Mouse (Mus musculus) ES-E14 (cell line): ENCODE data around the gene Wfdc13. TPM values are rescaled to one million over a fixed set of nuclear protein-coding genes. Genes with fewer than 3 reads are reported as not detected.
"Not testable (repeated sequence)": the region's sequence is repeated elsewhere in the genome, so short reads cannot be mapped to it uniquely, and the experiment has no call there.

ENCODE experiments used
- DNase-seq: peaks from one replicate; pipeline ENCODE4 v3.0.0-alpha.2; 2013; ENCODE audit warnings: low read depth, low spot score
- H3K27ac ChIP-seq: 2 replicates; pipeline ENCODE4 v1.5.1; 2012; ENCODE audit warnings: low read depth, mild to moderate bottlenecking, low read length, moderate library complexity, mixed read lengths; ENCODE audit not compliant: poor library complexity, insufficient read depth, severe bottlenecking
- H3K36me3 ChIP-seq: 2 replicates; pipeline ENCODE4 v1.6.1; 2012; ENCODE audit warnings: mild to moderate bottlenecking, low read length, moderate library complexity, mixed read lengths; ENCODE audit not compliant: control insufficient read depth, poor library complexity, insufficient read depth, severe bottlenecking
- H3K4me1 ChIP-seq, 2 experiments: fragments of 150-350 bp in 1 of 2; sonication (generic) in 1 of 2; 2 replicates each; pipeline ENCODE4 v1.6.1; 2012; ENCODE audit warnings: low read length in 2 of 2, mild to moderate bottlenecking in 1 of 2, mixed read lengths in 1 of 2; ENCODE audit not compliant: control insufficient read depth in 2 of 2, insufficient read depth in 2 of 2, poor library complexity in 1 of 2
- H3K4me3 ChIP-seq, 2 experiments: fragments of 150-350 bp in 1 of 2; sonication (generic) in 1 of 2; 2 replicates each; pipeline ENCODE4 v1.5.1; 2012; ENCODE audit warnings: low read length in 2 of 2, low read depth in 1 of 2, mild to moderate bottlenecking in 1 of 2, mixed read lengths in 1 of 2; ENCODE audit not compliant: insufficient read depth in 1 of 2, poor library complexity in 1 of 2, severe bottlenecking in 1 of 2
- H3K9ac ChIP-seq: 2 replicates; pipeline ENCODE4 v1.6.1; 2012; ENCODE audit warnings: low read depth, mild to moderate bottlenecking, low read length, mixed read lengths; ENCODE audit not compliant: poor library complexity, insufficient read depth, severe bottlenecking
- H3K9me3 ChIP-seq: fragments of 150-350 bp; sonication (generic); 2 replicates; pipeline ENCODE4 v1.6.1; 2012; ENCODE audit warnings: low read depth, mild to moderate bottlenecking, low read length; ENCODE audit not compliant: control insufficient read depth, insufficient read depth
- CHD2 ChIP-seq: IDR thresholded peaks from 2 replicates; pipeline ENCODE4 v1.6.1; 2014; ENCODE audit warnings: mild to moderate bottlenecking, low read depth, low read length, inconsistent platforms
- HCFC1 ChIP-seq: IDR thresholded peaks from 2 replicates; pipeline ENCODE4 v1.6.1; 2012; ENCODE audit warnings: low read length, inconsistent platforms, borderline replicate concordance; ENCODE audit not compliant: insufficient read depth
- MAFK ChIP-seq: IDR thresholded peaks from 2 replicates; pipeline ENCODE4 v1.6.1; 2014; ENCODE audit warnings: mild to moderate bottlenecking, low read depth, low read length, inconsistent platforms; ENCODE audit not compliant: insufficient read depth
- ZC3H11A ChIP-seq: IDR thresholded peaks from 2 replicates; pipeline ENCODE4 v1.6.1; 2012; ENCODE audit warnings: low read depth, mild to moderate bottlenecking, inconsistent platforms, low read length, borderline replicate concordance
- ZNF384 ChIP-seq: IDR thresholded peaks from 2 replicates; pipeline ENCODE4 v1.6.1; 2012; ENCODE audit warnings: low read depth, low read length, inconsistent platforms
- in situ Hi-C, 2 experiments: fragments of 600-800 bp; cut with MboI; formaldehyde crosslinking; loops; one replicate each; pipeline ENCODE4 v1.15.1; 2025; ENCODE audit warnings: low sequenced_read_pairs in 2 of 2, inconsistent platforms in 1 of 2; ENCODE audit not compliant: unreplicated experiment in 2 of 2
- total RNA-seq: library from RNA; depleted of rRNA; stranded (reverse); fragments of 300-350 nt; gene quantifications from 2 replicates; pipeline ENCODE4 v1.2.3, GENCODE M21; 2012

The Wfdc13 gene
- total RNA-seq, 1 experiment, result not detected

DNA sequence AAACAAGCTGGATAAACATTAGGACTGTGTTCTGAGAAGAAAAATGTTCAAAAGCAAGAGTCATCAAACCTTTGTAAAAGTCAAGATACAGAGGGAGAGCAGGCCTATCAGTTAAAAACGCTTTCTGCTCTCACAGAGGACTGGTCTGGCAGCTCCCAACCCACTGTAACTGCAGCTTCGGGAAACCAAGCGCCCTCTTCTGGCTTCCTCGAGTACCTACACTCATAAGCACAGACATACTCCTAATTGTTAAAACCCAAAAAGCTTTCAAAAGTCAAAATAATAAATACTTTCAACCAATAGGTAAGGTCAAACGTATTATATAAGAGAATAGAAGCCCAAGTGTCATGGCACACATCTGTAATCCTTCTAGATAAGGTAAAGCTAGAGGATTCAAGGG lies 19.3 kb downstream of the Wfdc13 start:
- TF ChIP-seq ZC3H11A, result no peak
- no peak for TF ChIP-seq MAFK
- no peak for TF ChIP-seq CHD2
- no peak for TF ChIP-seq ZNF384
- no peak for TF ChIP-seq HCFC1
- no peak for DNase-seq
- no peaks in the 10 kb centered on the region for H3K9me3 ChIP-seq
- no peak overlapping the region for H3K9ac ChIP-seq
- H3K4me3 ChIP-seq, result no peak overlapping the region
- in situ Hi-C loops, result no loop called here
- H3K27ac ChIP-seq, result no peak overlapping the region
- H3K4me1 ChIP-seq, result no peaks in the 10 kb centered on the region
- no peaks in the 10 kb centered on the region for H3K36me3 ChIP-seq

- Histone ChIP-seq H3K9me3 (no peaks in the 10 kb centered on the region), H3K9ac (no peak overlapping the region), H3K27ac (peak overlapping the region; percentile 11; the same call in 1 of the 2 replicates), H3K4me1 (no peaks in the 10 kb centered on the region), H3K4me3 (no peak overlapping the region), H3K36me3 (no peaks in the 10 kb centered on the region)
- no peak for TF ChIP-seq HCFC1
- TF ChIP-seq ZC3H11A, result no peak
- no peak for TF ChIP-seq ZNF384
- no peak for TF ChIP-seq CHD2
- TF ChIP-seq MAFK, result no peak
- in situ Hi-C loops, result no loop called here
- DNase-seq, result no peak
Measured at GRCm38 (mm10) chr2:164705328-164705727, 20.4 kb downstream of the Wfdc13 start.

DNA sequence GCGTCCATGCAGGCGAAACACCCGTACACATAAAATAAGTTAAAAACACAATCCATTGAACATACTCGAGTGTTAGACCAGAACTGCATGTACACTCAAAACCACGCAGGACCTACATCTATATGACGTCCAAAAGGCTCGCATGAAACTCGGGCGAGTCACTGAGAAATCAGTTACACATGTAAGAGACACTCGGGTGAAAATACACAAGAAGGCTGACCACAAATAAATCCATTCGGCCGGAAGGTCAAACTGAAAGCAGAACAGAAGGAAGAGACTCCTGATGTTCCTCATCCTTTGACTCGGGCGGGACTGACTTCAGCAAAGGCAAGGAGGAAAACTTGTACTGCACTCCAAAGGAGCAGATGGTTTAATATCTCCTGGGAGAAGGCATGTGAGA lies 21.1 kb downstream of the Wfdc13 start:
- TF ChIP-seq HCFC1 (no peak), MAFK (no peak), ZC3H11A (no peak), CHD2 (no peak), ZNF384 (no peak)
- in situ Hi-C loops, result no loop called here
- H3K36me3 ChIP-seq, result no peaks in the 10 kb centered on the region
- H3K4me3 ChIP-seq, result no peak overlapping the region
- H3K4me1 ChIP-seq, result no peaks in the 10 kb centered on the region
- DNase-seq, result no peak
- no peak overlapping the region for H3K9ac ChIP-seq
- H3K9me3 ChIP-seq, result no peaks in the 10 kb centered on the region
- H3K27ac ChIP-seq, result no peak overlapping the region

- Histone ChIP-seq H3K9ac (no peak within 1 kb of the TSS), H3K4me1 (no peaks in the 10 kb centered on the region), H3K4me3 (no peak within 1 kb of the TSS), H3K36me3 (no peaks in the 10 kb centered on the region), H3K27ac (no peak within 1 kb of the TSS), H3K9me3 (no peaks in the 10 kb centered on the region)
- DNase-seq, result no peak
- TF ChIP-seq ZNF384 (no peak), HCFC1 (no peak), ZC3H11A (no peak), CHD2 (no peak), MAFK (no peak)
- in situ Hi-C loops, result no loop called here
Measured at GRCm38 (mm10) chr2:164715005-164715404, 30.1 kb downstream of the Wfdc13 start, which contains the start of gene Spint5. Spint5 (plus strand) TSS chr2:164715305.

GRCm38 (mm10) chr2:164716194-164716786 lies 31.4 kb downstream of the Wfdc13 start:
- DNase-seq, H3K9me3 ChIP-seq, H3K36me3 ChIP-seq, in situ Hi-C loops, H3K4me3 ChIP-seq, H3K4me1 ChIP-seq, H3K9ac ChIP-seq, H3K27ac ChIP-seq: not testable (repeated sequence)
